Mouse (Mus musculus): ENCODE measurements around the gene Sorbs1. TPM values are rescaled to one million over a fixed set of nuclear protein-coding genes. Genes with fewer than 3 reads are reported as not detected.

Gene Sorbs1
- polyA plus RNA-seq (2012; fragmentation: generic; extraction: Trizol) = 1 to 10 TPM in 1 of 2 experiments, under 1 TPM in 1; 0.14 to 1.2 TPM

DNA sequence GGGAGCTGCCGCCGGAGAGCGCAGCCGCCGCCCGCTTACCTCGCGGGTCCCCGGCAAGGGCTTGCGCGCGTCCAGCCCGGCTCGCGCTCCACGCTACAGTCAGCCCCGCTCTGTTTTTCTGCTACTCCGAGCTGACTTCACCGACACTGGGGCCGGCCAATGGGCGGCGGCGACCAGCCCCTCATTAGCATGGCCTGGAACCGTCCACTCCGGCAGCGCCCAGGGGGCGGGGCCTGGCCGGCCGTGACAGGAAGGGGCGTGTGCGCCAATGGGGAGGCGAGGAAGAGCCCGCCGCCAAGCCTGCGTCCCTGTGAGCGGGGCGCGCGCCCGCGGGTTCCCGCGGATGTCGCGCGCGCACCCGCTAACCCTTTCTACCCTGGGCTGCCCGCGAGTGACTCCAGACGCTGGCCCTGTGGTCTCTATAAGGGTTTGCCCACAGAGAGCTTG lies at the start of gene Sorbs1:
Gene Sorbs1, minus strand, starts transcription at position 148 of the 447 bp plus-strand sequence.

DNA sequence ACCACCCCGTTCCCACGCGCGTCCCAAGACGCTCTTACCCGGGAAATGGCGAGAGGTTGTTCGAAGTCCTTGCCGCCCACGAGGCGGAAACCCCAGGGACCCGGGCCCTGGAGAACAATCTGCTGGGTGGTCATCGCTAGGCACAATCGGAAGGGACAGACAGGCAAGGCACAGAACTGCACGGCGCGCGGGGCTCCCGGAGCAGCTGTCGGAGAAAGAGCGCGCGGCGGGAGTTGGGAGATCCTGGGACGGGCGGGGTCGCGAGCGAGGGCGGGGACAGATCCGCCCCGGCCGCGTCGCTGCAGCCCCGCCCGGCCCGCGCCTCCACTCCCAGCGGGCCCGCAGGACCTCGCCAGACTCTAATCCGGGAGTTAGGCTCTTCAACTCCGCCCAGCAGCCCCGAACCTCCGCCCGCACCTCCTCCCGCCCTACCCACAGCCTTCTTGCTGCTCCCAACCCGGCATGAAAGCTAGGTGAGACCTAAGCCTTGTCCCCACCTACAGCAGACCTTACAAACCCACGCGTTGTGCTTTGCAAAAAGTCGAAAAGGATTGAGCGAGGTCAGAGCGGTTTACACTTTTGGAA lies 242.2 kb downstream of the Sorbs1 start, which contains the start of gene Pdlim1:
Gene Pdlim1, minus strand, starts transcription at position 535 of the 585 bp plus-strand sequence.

Other genes starting within 250 kb of the Sorbs1 start
- gene Pdlim1, start 241.9 kb downstream of the Sorbs1 start, polyA plus RNA-seq (2012; fragmentation: generic; extraction: Trizol) = 10 to 100 TPM in 1 of 2 experiments, 1 to 10 TPM in 1; 1.4 to 10.1 TPM
- gene Aldh18a1, start 74.7 kb upstream of the Sorbs1 start, polyA plus RNA-seq (2012; fragmentation: generic; extraction: Trizol) = 10 to 100 TPM; 23.4 to 26.3 TPM
- 1 to 10 TPM; 1.8 to 5.9 TPM for gene Tctn3, start 98.5 kb upstream of the Sorbs1 start, polyA plus RNA-seq (2012; fragmentation: generic; extraction: Trizol)
- gene Entpd1, start 98.6 kb upstream of the Sorbs1 start, polyA plus RNA-seq (2012; fragmentation: generic; extraction: Trizol) = not detected
- not detected for gene Cc2d2b, start 235.0 kb upstream of the Sorbs1 start, polyA plus RNA-seq (2012; fragmentation: generic; extraction: Trizol)

Data from C3H10T1/2 (cell line).